Mouse (Mus musculus) stomach, postnatal 0 days (tissue): ENCODE results near the gene Mob3b. TPM values are rescaled to one million over a fixed set of nuclear protein-coding genes. Genes with fewer than 3 reads are reported as not detected.
A peak's percentile ranks its signal among the peaks of the same experiment; 100 is the strongest.
"Not testable (repeated sequence)": the region's sequence is repeated elsewhere in the genome, so short reads cannot be mapped to it uniquely, and the experiment has no call there.

ENCODE experiments used
- ATAC-seq: fragments of 200-750 bp; cut with Nextera tagmentation; 2 replicates; pipeline ENCODE4 v1.8.0; 2017; ENCODE audit not compliant: low FRiP score, low TSS enrichment
- DNase-seq: peaks from one replicate; pipeline ENCODE4 v3.0.0-alpha.2; 2016; ENCODE audit warnings: low spot score
- H3K27ac ChIP-seq: fragments of 300-500 bp; sonication (generic); replicated peaks from 2 replicates; pipeline ENCODE4 v1.5.1; 2014; ENCODE audit warnings: mild to moderate bottlenecking, control low read depth
- H3K27me3 ChIP-seq: fragments of 300-500 bp; sonication (generic); 2 replicates; pipeline ENCODE4 v1.6.1; 2014; ENCODE audit warnings: low read length; ENCODE audit not compliant: control insufficient read depth, insufficient read depth
- H3K36me3 ChIP-seq: fragments of 300-500 bp; sonication (generic); 2 replicates; pipeline ENCODE4 v1.6.1; 2014; ENCODE audit warnings: low read length, mixed read lengths; ENCODE audit not compliant: control insufficient read depth, insufficient read depth
- H3K4me1 ChIP-seq: fragments of 300-500 bp; sonication (generic); replicated peaks from 2 replicates; pipeline ENCODE4 v1.6.1; 2014; ENCODE audit warnings: antibody characterized with exemption; ENCODE audit not compliant: control insufficient read depth, insufficient read depth
- H3K4me2 ChIP-seq: fragments of 300-500 bp; sonication (generic); replicated peaks from 2 replicates; pipeline ENCODE4 v1.6.1; 2014; ENCODE audit warnings: low read depth, mild to moderate bottlenecking, control low read depth, moderate library complexity
- H3K4me3 ChIP-seq: fragments of 300-500 bp; sonication (generic); 2 replicates; pipeline ENCODE4 v1.5.1; 2014; ENCODE audit warnings: low read depth, low read length, control low read depth
- H3K9ac ChIP-seq: fragments of 300-500 bp; sonication (generic); 2 replicates; pipeline ENCODE4 v1.6.1; 2014; ENCODE audit warnings: mild to moderate bottlenecking, low read length, control low read depth, mixed read lengths
- H3K9me3 ChIP-seq: fragments of 300-500 bp; sonication (generic); 2 replicates; pipeline ENCODE4 v1.6.1; 2016; ENCODE audit warnings: low read length; ENCODE audit not compliant: control insufficient read depth
- CTCF ChIP-seq: IDR thresholded peaks from 2 replicates; pipeline ENCODE4 v1.5.1; 2016; ENCODE audit warnings: antibody characterized with exemption, low read depth, mild to moderate bottlenecking, moderate library complexity
- EP300 ChIP-seq: optimal IDR thresholded peaks from 2 replicates; pipeline ENCODE3; 2016; ENCODE audit warnings: antibody characterized with exemption
- whole genome bisulfite sequencing: fragments of 180-500 bp; shearing (Covaris S2); extraction: QIAGEN DNeasy Blood & Tissue Kit; methylation state at CpG from one replicate; pipeline ENCODE4 v1.1.7; 2014; 5-methylcytosine and 5-hydroxymethylcytosine counted together
- polyA plus RNA-seq: library from polyadenylated mRNA; unstranded; fragments of >200 nt; fragmentation: Nextera tagmentation; extraction: Ambion mirVana; gene quantifications from 2 replicates; pipeline ENCODE4 v1.2.1, GENCODE M21; 2015

Mob3b gene
- polyA plus RNA-seq, 1 experiment from 2014 or later = 15.0 TPM

DNA sequence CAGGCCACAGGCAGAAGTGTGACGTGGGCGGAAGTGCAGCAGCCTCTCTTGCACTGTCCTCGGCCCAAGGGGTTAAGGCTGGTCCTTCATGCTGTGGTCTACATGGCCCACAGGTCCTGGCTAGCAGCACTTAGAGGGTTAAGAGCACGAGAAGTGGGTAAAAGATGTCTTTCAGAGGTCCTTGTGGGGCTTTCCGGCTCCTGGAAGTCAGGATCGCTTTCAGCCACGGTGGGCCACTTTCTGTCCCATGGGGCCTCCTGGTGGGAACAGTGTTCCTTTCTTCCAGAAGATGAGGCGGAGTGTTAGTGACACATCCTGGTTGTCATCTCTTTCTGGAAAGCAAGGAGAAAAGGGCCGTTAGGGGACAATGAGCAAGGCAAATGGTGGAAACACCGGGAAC, 203.6 kb downstream of the Mob3b start:
- ATAC-seq = no peak
- H3K27ac ChIP-seq = no peak overlapping the region
- H3K9ac ChIP-seq = no peak overlapping the region
- TF ChIP-seq CTCF (no peak), EP300 (no peak)
- WGBS = 82% methylated on average over 10 of the region's 10 CpGs
- no peak overlapping the region for H3K4me2 ChIP-seq
- DNase-seq = no peak
- no peaks in the 10 kb centered on the region for H3K9me3 ChIP-seq
- no peak overlapping the region for H3K4me3 ChIP-seq
- no peaks in the 10 kb centered on the region for H3K36me3 ChIP-seq
- H3K27me3 ChIP-seq = no peaks in the 10 kb centered on the region
- H3K4me1 ChIP-seq = no peaks in the 10 kb centered on the region

DNA sequence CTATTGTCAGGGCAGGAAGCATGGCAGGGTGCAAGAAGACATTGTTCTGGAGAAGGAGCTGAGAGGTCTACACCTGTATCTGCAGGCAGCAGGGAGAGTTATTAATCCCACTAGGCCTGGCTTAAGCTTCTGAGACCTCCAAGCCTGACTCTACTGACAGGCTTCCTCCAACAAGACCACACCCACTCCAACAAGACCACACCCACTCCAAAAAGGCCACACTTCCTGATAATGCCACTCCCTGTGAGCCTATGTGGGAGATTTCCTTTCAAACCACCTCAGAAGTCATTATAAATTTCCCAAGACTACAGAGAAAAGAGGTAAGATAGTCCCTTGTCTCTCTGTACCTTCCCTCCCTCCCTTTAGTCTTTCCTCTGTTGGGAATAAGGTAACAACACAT, 210.1 kb downstream of the Mob3b start:
- ATAC-seq (no peak), DNase-seq (no peak)
- Histone ChIP-seq H3K36me3 (no peaks in the 10 kb centered on the region), H3K4me2 (no peak overlapping the region), H3K4me1 (no peaks in the 10 kb centered on the region), H3K4me3 (no peak overlapping the region), H3K27ac (no peak overlapping the region), H3K9ac (no peak overlapping the region), H3K9me3 (no peaks in the 10 kb centered on the region), H3K27me3 (no peaks in the 10 kb centered on the region)
- TF ChIP-seq EP300 = no peak
- TF ChIP-seq CTCF = no peak

DNA sequence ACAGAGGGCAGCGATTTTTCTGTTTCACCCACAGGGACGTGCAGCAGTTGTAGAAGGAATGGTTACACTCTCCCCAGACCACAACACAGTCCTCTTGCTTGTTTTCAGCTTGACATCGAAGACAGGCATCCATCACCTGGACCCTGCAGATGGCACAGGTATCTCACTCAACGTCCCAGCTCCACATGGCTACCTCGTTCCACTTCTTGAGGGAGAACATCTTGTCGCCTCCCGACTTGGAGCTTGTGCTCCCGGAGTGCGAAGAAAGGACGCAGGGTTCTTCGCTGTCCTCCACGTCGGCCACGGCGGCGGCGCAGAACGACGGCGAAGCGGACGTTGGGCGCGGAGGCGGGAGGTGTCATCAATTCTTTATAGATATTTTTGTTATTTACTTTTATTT, 216.2 kb downstream of the Mob3b start:
- H3K4me2 ChIP-seq = no peak overlapping the region
- ATAC-seq = no peak
- no peak overlapping the region for H3K9ac ChIP-seq
- no peak for DNase-seq
- no peaks in the 10 kb centered on the region for H3K4me1 ChIP-seq
- H3K36me3 ChIP-seq = no peaks in the 10 kb centered on the region
- no peaks in the 10 kb centered on the region for H3K9me3 ChIP-seq
- no peak overlapping the region for H3K27ac ChIP-seq
- TF ChIP-seq EP300 = no peak
- no peak for TF ChIP-seq CTCF
- WGBS = 95% methylated on average over 25 of the region's 25 CpGs
- no peaks in the 10 kb centered on the region for H3K27me3 ChIP-seq
- no peak overlapping the region for H3K4me3 ChIP-seq

DNA sequence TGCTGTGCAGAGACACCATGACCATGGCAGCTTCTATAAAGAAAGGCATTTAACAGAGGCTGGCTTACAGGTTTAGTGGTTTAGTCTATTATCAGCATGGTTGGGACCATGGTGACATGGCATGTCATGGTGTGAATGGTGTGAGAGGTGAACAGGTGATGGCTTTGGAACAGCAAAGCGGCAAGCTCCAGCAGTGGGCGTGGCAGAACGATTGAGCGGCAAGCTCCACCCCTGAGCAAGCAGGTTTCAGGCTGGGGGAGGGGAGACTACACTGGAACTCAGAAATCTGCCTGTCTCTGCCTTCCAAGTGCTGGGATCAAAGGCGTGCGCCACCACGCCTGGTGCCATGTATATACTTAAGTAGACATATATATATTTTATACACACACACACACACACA, 228.9 kb downstream of the Mob3b start:
- ATAC-seq, H3K27me3 ChIP-seq, DNase-seq, H3K9ac ChIP-seq, H3K9me3 ChIP-seq, H3K27ac ChIP-seq, H3K4me1 ChIP-seq, H3K36me3 ChIP-seq, H3K4me2 ChIP-seq, H3K4me3 ChIP-seq: not testable (repeated sequence)
- 67% methylated on average over 7 of the region's 7 CpGs for whole genome bisulfite sequencing

DNA sequence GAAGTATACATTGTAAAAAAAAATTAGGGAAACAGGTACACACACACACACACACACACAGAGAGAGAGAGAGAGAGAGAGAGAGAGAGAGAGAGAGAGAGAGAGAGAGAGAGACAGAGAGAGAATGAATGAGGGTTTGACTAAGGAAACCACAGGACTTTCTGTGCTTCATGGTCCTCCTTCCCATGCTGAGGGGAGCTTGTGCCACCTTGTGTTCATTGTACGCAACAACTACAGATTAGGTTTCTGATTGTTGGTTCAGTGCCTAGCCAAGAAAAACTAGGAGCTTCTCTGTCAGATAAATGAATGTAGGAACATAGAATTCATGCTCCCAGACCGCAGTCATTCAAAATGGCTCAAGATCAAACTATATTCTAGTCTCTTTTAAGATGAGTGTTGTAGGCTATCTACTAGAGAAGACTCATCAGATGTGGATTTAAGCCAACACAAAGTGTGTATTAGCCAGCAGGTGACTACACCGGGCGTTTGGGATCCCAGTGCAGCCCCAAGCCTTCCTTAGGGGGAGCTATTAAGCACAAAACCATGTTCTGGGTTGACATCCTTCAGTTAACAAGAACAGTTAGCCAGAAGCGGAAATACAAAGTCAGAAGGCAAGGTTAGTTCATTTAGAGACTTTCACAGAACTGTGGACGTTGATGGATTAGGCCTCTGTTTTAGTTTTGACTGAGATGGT, 235.0 kb downstream of the Mob3b start:
- Histone ChIP-seq H3K36me3 (no peaks in the 10 kb centered on the region), H3K9me3 (no peaks in the 10 kb centered on the region), H3K4me1 (no peaks in the 10 kb centered on the region), H3K9ac (no peak overlapping the region), H3K27me3 (no peaks in the 10 kb centered on the region), H3K4me2 (no peak overlapping the region), H3K27ac (no peak overlapping the region), H3K4me3 (no peak overlapping the region)
- ATAC-seq (no peak), DNase-seq (peak; percentile 37)
- no peak for TF ChIP-seq EP300
- peak; percentile 92 for TF ChIP-seq CTCF
- 60% methylated on average over 6 of the region's 6 CpGs for WGBS

DNA sequence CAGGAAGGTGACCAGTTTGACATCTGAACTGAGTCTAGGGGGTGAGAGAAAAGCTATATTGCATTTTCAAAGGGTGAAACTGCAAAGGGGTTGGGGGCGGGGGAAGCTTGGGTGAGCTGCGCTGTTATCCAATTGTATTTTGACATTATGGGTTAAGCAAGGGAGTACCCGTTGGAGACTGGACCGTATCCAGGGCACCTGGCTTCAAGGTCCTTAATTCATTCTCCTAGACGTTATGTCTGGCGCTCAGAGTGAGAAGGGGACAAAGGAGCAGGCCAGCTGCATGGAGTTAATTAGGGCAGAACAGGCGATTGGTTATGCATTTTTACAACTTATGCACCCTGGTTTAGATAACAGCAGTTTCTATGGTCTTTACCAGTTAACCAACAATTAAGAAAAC, 239.9 kb downstream of the Mob3b start:
- Histone ChIP-seq H3K27ac (no peak overlapping the region), H3K9me3 (no peaks in the 10 kb centered on the region), H3K36me3 (no peaks in the 10 kb centered on the region), H3K4me2 (no peak overlapping the region), H3K27me3 (no peaks in the 10 kb centered on the region), H3K4me1 (no peaks in the 10 kb centered on the region), H3K4me3 (no peak overlapping the region), H3K9ac (no peak overlapping the region)
- WGBS = 66% methylated on average over 7 of the region's 7 CpGs
- DNase-seq (no peak), ATAC-seq (no peak)
- no peak for TF ChIP-seq EP300
- no peak for TF ChIP-seq CTCF
